In genomic region chr6:38736240-38736639, GRCm38 (mm10) we compare ENCODE assay signal across 8 mouse cellular contexts.
A peak's percentile ranks its signal among the peaks of the same experiment; 100 is the strongest.
DNase-seq lines count a peak whose midpoint lies in the region; ATAC-seq lines count a peak whose summit lies in the region.

No protein-coding gene starts in this region.

- no peak overlapping the region for H3K27ac ChIP-seq in embryonic facial prominence, embryonic 15.5 days (replicated peaks)
- H3K27ac ChIP-seq in heart, embryonic 10.5 days, result no peak overlapping the region
- H3K27ac ChIP-seq in kidney, embryonic 14.5 days (ENCODE audit: low read depth, low read length), result no peak overlapping the region
- no peak overlapping the region for H3K27ac ChIP-seq in limb, embryonic 13.5 days
- H3K27ac ChIP-seq in midbrain, embryonic 16.5 days (ENCODE audit: low read length), result no peak overlapping the region

- H3K9me3 ChIP-seq in embryonic facial prominence, embryonic 15.5 days (replicated peaks), result no peaks in the 10 kb centered on the region
- no peaks in the 10 kb centered on the region for H3K9me3 ChIP-seq in heart, embryonic 10.5 days
- H3K9me3 ChIP-seq in kidney, embryonic 14.5 days (ENCODE audit: control insufficient read depth, low read length), result no peaks in the 10 kb centered on the region
- no peaks in the 10 kb centered on the region for H3K9me3 ChIP-seq in limb, embryonic 13.5 days
- H3K9me3 ChIP-seq in midbrain, embryonic 16.5 days (replicated peaks; ENCODE audit: control insufficient read depth, low read length, poor library complexity, severe bottlenecking), result no peaks in the 10 kb centered on the region

- H3K4me2 ChIP-seq in embryonic facial prominence, embryonic 15.5 days (replicated peaks), result no peak overlapping the region
- H3K4me2 ChIP-seq in kidney, embryonic 14.5 days (replicated peaks; ENCODE audit: low read depth, low read length), result no peak overlapping the region
- H3K4me2 ChIP-seq in limb, embryonic 13.5 days (replicated peaks), result no peak overlapping the region
- H3K4me2 ChIP-seq in midbrain, embryonic 16.5 days (ENCODE audit: low read length), result no peak overlapping the region

- H3K4me1 ChIP-seq in embryonic facial prominence, embryonic 15.5 days, result no peaks in the 10 kb centered on the region
- peaks cover 17% of the 10 kb centered on the region for H3K4me1 ChIP-seq in heart, embryonic 10.5 days
- no peaks in the 10 kb centered on the region for H3K4me1 ChIP-seq in kidney, embryonic 14.5 days (ENCODE audit: control insufficient read depth, insufficient read depth, low read length)
- no peaks in the 10 kb centered on the region for H3K4me1 ChIP-seq in limb, embryonic 13.5 days
- H3K4me1 ChIP-seq in midbrain, embryonic 16.5 days (ENCODE audit: control insufficient read depth, insufficient read depth, low read length), result no peaks in the 10 kb centered on the region; the same call in 1 of the 2 replicates

- WGBS in embryonic facial prominence, embryonic 15.5 days, result 25% methylated on average over 4 of the region's 4 CpGs
- WGBS in heart, embryonic 10.5 days, result 25% methylated on average over 4 of the region's 4 CpGs
- 25% methylated on average over 4 of the region's 4 CpGs for WGBS in kidney, embryonic 14.5 days
- 20% methylated on average over 4 of the region's 4 CpGs for WGBS in limb, embryonic 13.5 days
- whole genome bisulfite sequencing in midbrain, embryonic 16.5 days, result 19% methylated on average over 4 of the region's 4 CpGs

- peak; percentile 82 to 85 for DNase-seq in B cell, adult 2 months
- peak; percentile 45 to 64 for DNase-seq in adrenal gland, postnatal 4 days (ENCODE audit: low spot score in 2 of 2)
- peak; percentile 86 for DNase-seq in heart, embryonic 10.5 days (ENCODE audit: low spot score)
- DNase-seq in spleen, postnatal 14 days (ENCODE audit: low spot score in 2 of 2), result peak; percentile 67 to 78

- H3K27me3 ChIP-seq in embryonic facial prominence, embryonic 15.5 days, result no peaks in the 10 kb centered on the region
- H3K27me3 ChIP-seq in heart, embryonic 10.5 days (ENCODE audit: insufficient read depth, poor library complexity, severe bottlenecking), result no peaks in the 10 kb centered on the region
- no peaks in the 10 kb centered on the region for H3K27me3 ChIP-seq in kidney, embryonic 14.5 days (ENCODE audit: control insufficient read depth, insufficient read depth, low read length)
- no peaks in the 10 kb centered on the region for H3K27me3 ChIP-seq in limb, embryonic 13.5 days
- no peaks in the 10 kb centered on the region for H3K27me3 ChIP-seq in midbrain, embryonic 16.5 days (ENCODE audit: control insufficient read depth, insufficient read depth, low read depth, low read length)

- H3K9ac ChIP-seq in embryonic facial prominence, embryonic 15.5 days, result no peak overlapping the region
- H3K9ac ChIP-seq in kidney, embryonic 14.5 days (ENCODE audit: low read depth, low read length), result no peak overlapping the region
- H3K9ac ChIP-seq in limb, embryonic 13.5 days, result no peak overlapping the region
- no peak overlapping the region for H3K9ac ChIP-seq in midbrain, embryonic 16.5 days (ENCODE audit: low read depth, low read length)

- H3K36me3 ChIP-seq in embryonic facial prominence, embryonic 15.5 days, result peaks cover 26% of the 10 kb centered on the region; the same call in 1 of the 2 replicates
- peaks cover 56% of the 10 kb centered on the region for H3K36me3 ChIP-seq in heart, embryonic 10.5 days
- H3K36me3 ChIP-seq in kidney, embryonic 14.5 days (ENCODE audit: control insufficient read depth, insufficient read depth, low read length), result peaks cover 67% of the 10 kb centered on the region
- H3K36me3 ChIP-seq in limb, embryonic 13.5 days, result peaks cover 81% of the 10 kb centered on the region
- peaks cover 8% of the 10 kb centered on the region for H3K36me3 ChIP-seq in midbrain, embryonic 16.5 days (ENCODE audit: control insufficient read depth, insufficient read depth, low read length)

- no peak overlapping the region for H3K4me3 ChIP-seq in embryonic facial prominence, embryonic 15.5 days (replicated peaks)
- H3K4me3 ChIP-seq in heart, embryonic 10.5 days, result no peak overlapping the region
- no peak overlapping the region for H3K4me3 ChIP-seq in kidney, embryonic 14.5 days (ENCODE audit: low read length)
- H3K4me3 ChIP-seq in limb, embryonic 13.5 days, result no peak overlapping the region
- H3K4me3 ChIP-seq in midbrain, embryonic 16.5 days (ENCODE audit: low read depth, low read length), result no peak overlapping the region

- peak; percentile 63; the same call in 1 of the 2 replicates for ATAC-seq in embryonic facial prominence, embryonic 15.5 days (ENCODE audit: insufficient number of reproducible peaks, low FRiP score, low TSS enrichment, low read depth)
- peak; percentile 62 for ATAC-seq in kidney, embryonic 14.5 days (ENCODE audit: low FRiP score, low TSS enrichment)
- peak; percentile 71; the same call in 1 of the 2 replicates for ATAC-seq in limb, embryonic 13.5 days (ENCODE audit: low FRiP score, low read depth)
- peak; percentile 86 for ATAC-seq in midbrain, embryonic 16.5 days
